Mouse (Mus musculus) T-helper 17 cell (primary cell): ENCODE results near the gene Rnasel.
"Not testable (repeated sequence)": the region's sequence is repeated elsewhere in the genome, so short reads cannot be mapped to it uniquely, and the experiment has no call there.

Experiments used
- in situ Hi-C, 2 experiments: fragments of 300-600 bp; cut with MboI, MseI; formaldehyde crosslinking; loops; 1 replicate in 1 of 2; 2 replicates in 1 of 2; pipeline ENCODE4 v1.15.1; 2025; ENCODE audit warnings: high pct_unique_total_duplicates in 2 of 2

The Rnasel gene

DNA sequence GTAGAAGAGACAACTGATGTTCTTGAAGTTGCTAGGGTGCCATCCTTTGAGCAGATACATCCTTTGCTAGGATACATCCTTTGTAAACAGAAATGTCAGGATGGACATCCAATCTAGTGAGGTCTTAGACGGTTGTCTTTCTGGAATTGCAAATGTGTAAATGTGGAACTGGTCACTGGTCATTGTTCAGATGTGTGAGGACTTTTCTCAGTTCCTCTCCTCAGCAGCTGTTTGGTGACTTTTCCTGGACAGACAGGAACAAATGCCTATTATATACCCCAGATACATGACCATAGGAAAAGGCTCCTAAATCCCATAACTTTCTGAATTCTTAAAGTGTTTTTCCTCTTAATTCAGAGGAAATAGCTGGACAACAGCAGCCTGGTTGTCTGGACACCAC is 18.1 kb downstream of the Rnasel start:
- in situ Hi-C loops = no loop called here

DNA sequence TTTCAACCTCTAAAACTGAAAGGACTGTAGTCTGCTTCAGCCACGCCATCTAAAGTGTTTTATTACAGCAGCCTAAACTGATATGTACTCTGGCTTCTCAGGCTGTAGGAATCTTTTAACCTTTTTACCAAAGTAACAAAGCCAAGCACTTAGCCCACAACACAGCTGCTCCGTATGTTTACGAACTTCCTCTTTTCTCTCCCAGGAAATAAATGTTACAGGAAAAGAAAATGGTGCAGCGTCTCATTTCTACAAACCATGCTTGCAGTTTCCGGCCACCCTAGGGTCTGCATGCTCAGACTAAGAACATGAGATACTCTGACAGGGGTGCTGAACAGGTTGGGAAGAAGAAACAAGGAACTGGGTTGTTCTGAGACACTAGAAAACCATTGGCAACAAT is 19.2 kb downstream of the Rnasel start:
- in situ Hi-C loops = no loop called here

DNA sequence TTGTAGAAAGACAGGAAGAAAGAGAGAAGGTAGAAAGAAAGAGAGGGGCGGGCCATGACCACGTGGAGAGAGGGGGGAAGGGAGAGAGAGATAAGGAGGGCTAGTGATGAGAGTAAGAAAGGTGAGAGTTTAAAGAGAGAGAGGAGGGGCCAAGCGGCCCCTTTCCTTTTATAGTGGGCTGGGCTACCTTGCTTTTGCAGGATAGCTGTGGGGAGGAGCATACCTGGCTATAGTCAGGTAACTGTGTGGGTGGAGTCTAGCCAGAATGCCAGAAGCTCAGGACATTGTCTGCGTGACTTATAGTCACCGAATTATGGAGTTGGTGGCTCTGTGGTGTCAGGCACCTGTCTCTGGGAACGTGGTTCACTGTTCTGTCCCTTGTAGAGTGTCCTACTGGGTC is 20.3 kb downstream of the Rnasel start:
- in situ Hi-C loops = not testable (repeated sequence)

DNA sequence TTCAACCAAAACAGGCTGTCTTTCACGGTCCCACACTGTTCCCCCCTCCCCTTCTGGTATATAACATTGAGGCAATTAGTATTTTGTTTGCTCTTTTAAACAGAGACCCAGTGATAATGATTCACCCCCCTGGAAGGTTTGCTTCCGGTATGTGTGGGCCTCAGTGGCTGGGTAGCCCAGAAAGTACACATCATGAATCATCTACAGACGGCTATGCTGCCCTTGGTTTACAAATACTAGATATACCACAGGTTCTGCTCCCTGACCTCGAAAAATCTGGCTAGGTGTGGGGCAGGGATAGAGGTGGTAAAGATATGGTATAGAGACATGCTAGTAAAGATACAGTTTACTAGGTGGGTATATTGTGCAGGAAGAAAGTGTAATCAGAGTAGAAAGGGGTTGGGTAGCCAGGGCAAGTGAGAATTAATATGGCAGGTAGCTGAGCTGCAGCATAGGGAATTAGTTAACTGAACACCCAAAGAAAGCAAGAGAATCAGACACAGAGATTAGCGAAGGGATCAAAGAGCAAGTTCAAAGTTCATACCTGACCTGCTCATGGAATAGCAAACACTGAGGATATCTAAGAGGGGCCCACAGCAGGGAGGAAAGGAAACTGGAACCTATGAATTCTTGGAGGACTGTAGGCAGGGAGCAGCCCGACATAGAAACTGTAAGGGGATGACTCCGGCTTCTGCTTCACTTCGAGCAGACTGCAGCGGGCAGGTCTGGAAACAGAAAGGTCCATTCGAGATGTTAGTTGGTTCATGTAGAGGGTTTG is 21.0 kb downstream of the Rnasel start:
- in situ Hi-C loops = no loop called here

DNA sequence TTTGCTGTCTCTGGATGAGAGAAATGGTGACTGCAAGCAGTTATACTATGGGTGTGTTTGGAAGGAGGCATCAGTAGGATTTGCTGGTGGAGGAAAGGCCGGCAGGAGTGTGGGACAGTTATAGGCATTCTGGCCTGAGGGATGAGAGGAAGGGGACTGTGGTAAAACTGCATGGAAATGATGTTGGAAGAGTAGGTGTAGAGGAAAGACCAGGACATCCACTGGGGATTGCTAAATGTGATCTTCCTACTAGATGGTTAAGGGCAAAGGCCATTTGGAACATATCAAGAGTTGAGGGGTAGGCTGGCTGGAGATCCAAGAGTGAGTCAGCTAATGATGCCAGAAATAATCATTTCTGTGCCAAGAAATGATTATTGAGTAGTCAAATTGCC is 21.5 kb downstream of the Rnasel start:
- in situ Hi-C loops = no loop called here

DNA sequence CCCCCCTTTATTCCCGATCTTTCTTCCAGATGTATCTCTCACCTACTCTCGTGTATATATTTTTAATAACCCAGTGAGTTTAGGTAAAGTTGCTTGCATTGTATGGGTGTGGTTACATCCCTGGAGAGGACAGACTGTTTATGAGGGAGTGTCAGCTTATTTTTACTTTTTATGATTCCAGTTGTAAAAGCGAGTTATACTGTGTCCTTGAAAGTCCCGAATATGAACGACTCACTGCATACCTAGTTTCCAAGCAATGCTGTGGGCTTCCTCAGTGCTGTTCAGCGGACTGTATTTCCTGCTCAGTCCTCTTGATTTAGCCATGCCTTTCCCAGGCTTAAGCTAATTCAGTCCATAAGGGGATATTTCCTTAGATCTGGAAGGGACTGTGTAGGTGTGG is 25.9 kb downstream of the Rnasel start:
- in situ Hi-C loops = no loop called here

DNA sequence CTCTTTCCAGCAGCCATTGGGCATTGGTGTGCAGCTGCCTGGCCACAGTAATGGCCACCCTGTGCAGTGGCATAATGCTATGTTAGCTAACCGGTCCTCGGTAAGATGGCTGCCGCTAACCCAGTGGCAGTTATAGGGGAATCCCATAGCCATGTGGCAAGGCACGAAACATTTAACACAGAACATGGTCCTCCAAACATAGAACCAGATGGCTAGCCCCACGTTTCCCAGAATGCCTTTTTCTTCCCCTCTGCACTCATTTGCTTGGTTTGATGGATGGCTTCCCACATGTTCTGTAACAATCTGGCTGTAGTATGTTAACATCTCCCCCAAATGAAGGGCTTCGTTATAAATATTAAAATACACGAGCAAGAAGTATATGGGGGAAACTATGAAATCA is 27.0 kb downstream of the Rnasel start:
- in situ Hi-C loops = no loop called here

DNA sequence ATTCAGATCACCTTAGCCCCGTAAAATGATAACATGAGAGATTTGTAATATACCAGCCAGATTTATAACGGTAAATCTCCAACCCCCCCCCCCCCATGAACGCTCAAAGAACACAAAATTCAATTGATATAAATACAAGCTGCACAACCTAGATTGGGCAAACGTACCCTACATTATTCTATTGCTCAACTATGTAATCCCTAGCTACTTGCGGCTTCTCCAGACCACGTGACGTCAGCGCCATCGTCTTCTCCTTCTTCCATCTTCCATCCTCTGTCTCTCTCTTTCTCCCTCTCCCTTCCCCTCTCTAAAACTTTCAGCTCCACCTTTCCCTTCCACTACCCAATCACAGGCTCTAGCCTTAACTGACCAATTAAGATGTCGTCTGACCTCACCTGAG is 29.0 kb downstream of the Rnasel start:
- in situ Hi-C loops = no loop called here

DNA sequence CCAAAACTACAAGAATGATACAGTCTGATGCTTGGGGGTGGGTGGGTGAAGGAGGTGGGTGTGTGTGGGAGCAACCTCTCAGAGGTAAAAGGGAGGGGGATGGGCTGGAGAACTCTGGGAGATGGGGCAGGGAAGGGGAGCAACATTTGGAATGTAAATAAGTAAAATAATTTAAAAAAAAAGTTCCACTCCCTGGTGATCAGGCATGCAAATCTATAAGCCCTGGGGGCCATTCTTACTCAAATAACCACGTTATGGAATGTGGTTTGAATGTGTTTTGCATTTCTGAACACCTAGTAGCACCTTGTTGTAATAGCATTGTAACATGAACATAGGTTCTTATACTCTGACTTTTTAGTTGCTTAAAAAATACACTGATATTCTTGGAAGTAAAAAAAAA is 34.1 kb downstream of the Rnasel start:
- in situ Hi-C loops = loop anchor here in 1 of 2 experiments (10.0 kb wide), 1 partner anchor 691 kb away; no protein-coding TSS in a partner anchor

DNA sequence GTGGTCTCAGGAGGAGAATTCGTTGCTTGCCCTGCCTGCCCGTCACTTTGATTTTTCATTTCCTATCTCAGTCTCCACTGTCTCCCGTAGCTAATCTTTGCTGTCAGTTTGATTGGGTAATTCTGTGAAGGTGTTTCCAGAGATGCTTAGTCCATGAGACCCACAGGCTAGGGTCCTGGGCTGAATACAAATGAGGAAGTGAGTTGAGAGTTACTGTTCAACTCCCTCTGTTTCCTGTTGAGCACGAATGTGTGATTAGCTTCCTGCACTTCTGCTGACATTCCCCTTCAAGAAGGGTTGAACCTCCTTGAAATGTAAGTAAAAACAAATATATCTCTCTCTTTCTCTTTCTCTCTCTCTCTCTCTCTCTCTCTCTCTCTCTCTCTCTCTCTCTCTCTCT is 36.4 kb downstream of the Rnasel start:
- in situ Hi-C loops = loop anchor here in 1 of 2 experiments (10.0 kb wide), 1 partner anchor 689 kb away; no protein-coding TSS in a partner anchor

DNA sequence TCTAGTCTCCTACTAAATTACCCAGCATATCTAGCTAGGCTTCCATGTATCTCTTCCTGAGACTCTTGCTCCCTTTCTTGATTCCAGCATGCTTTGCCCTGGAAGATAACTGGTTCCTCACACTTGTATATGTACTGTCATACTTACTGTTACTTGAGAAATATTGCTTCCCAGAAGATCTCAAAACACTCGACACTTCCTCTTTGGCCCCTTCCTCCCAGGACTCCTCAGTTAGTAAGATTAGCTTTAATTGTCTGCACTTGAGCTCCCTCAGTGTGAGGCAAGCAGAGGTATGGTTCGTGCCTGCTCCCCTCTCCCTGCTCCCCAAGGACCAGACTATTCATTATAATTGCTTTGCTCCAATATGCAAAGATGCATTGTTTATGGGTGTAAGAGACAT is 41.5 kb downstream of the Rnasel start:
- in situ Hi-C loops = no loop called here

DNA sequence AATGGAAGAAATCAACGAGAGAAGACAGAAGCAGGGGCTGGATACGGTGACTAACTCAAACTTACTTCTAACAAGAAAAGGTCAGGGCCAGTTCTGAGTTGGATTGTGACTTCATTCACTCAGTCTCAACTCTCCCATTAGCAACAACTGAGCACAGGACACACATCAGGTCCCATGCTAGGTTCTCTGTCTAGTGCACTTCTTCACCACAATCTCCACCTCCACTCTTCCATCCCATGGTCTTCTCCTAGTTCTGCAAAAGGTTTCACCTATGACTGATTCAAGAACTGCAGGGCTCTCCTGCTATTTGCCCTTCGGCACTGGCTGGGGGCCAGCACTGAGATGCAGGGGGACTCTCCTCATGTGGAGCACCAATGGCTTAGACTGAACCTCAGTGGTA is 45.0 kb downstream of the Rnasel start:
- in situ Hi-C loops = no loop called here

DNA sequence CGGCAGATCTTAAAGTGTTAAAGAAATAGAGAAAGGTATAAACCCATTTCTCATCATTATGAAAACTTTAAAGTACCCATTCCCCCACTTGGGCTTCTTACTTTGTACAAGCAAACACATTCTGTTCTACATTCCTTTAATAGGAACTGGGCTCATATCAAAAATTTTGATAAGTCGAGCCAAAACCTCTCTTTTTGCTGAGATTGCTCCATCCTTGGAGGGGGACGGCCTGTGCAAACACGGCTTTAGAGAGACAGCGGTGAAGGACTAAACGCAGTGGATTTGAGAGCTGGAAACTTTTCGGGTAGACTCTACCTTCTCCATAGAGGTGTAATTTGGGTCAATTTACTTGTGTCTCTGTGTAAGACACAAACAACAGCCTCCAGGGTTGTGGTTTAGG is 53.5 kb downstream of the Rnasel start:
- in situ Hi-C loops = loop anchor here in 1 of 2 experiments (5.0 kb wide), 1 partner anchor 50 kb away; no protein-coding TSS in a partner anchor

DNA sequence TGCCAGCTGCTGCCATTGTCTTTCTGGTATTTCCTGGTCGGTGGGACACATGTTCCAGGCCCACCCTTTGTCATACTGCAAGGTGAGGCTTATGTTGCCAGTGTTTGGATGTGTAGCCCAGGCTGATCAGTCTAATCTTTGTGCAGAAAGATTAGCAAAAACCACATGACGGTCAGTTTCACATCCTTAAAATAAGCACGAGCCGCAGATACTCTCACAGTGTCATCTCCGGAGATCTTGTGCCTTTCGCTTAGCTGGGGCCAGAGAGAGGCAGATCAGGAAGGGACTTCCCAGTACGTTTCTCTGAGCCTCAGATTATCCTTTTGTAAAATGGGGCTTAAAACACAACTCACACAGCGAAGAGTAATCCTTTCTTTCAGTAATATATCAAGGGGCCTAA is 54.3 kb downstream of the Rnasel start:
- in situ Hi-C loops = loop anchor here in 1 of 2 experiments (5.0 kb wide), 1 partner anchor 51 kb away; no protein-coding TSS in a partner anchor

DNA sequence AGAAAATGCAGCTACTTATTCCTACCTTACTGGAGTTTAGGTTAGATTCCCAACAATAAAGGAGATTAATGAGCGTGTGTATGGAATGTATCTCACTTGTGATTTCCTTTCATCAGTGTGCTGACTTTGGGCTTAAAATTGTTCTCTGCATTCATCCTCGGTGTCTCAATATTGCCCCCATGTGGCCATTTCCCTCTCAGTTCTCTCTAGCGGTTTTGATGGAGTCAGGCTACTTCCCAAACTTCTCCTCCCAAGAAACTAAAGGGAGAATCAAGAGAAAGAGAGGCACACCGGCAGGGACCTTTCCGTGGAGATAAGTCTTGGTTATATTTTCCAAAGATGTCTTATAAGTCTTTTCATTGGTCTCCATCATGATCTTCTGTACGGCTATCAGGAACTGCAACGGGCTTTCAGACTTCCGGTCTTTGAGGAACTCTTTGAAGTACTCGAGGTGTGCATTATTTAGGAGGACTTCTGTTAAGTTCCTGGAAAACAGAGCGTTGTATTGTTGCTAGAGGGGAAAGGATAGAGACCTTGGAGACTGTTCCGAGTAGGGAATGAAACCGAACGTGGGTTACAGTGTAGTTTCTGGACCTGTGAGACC is 58.3 kb downstream of the Rnasel start:
- in situ Hi-C loops = no loop called here
